Mouse (Mus musculus): ENCODE measurements around the gene Ndrg3. TPM values are rescaled to one million over a fixed set of nuclear protein-coding genes. Genes with fewer than 3 reads are reported as not detected.

Gene Ndrg3
- total and polyA plus RNA-seq, 3 experiments, result 14.3 to 139 (median 113) TPM

- DNase-seq (ENCODE audit: low spot score) (no peak), ATAC-seq (ENCODE audit: extremely low read depth, insufficient number of reproducible peaks, low FRiP score, poor library complexity, severe bottlenecking) (no peak)
- H3K27me3 ChIP-seq (ENCODE audit: insufficient read depth, low read length), result no peaks in the 10 kb centered on the region
- H3K9me3 ChIP-seq (replicated peaks), result no peaks in the 10 kb centered on the region
- H3K4me1 ChIP-seq (ENCODE audit: insufficient read depth, low read depth, low read length), result peaks cover 17% of the 10 kb centered on the region; the same call in 1 of the 2 replicates
- H3K36me3 ChIP-seq (replicated peaks), result peaks cover 87% of the 10 kb centered on the region
- no peak for TF ChIP-seq CTCF (IDR thresholded peaks at IDR 0.05; ENCODE audit: low read depth, low read length)
- TF ChIP-seq GATA1 (IDR thresholded peaks at IDR 0.05; ENCODE audit: borderline replicate concordance, low read length), result no peak
- no peak for TF ChIP-seq TAL1 (conservative IDR thresholded peaks at IDR 0.05; ENCODE audit: low read depth, low read length)
- no peak for TF ChIP-seq GATA2 (IDR thresholded peaks at IDR 0.05; ENCODE audit: borderline replicate concordance, low read depth, low read length)
- no peak for TF ChIP-seq POLR2AphosphoS5 (IDR thresholded peaks at IDR 0.05; ENCODE audit: insufficient replicate concordance, low read depth, low read length)
- no peak overlapping the region for H3K4me3 ChIP-seq (ENCODE audit: low read depth, low read length)
These were observed 21.6 kb downstream of the Ndrg3 start for GRCm38 (mm10) chr2:156970253-156970652.

GRCm38 (mm10) chr2:156968501-156968900, 23.4 kb downstream of the Ndrg3 start:
- Histone ChIP-seq H3K9me3 (replicated peaks) (no peaks in the 10 kb centered on the region), H3K4me3 (ENCODE audit: low read depth, low read length) (no peak overlapping the region), H3K4me1 (ENCODE audit: insufficient read depth, low read depth, low read length) (peaks cover 22% of the 10 kb centered on the region; the same call in 1 of the 2 replicates), H3K27me3 (ENCODE audit: insufficient read depth, low read length) (no peaks in the 10 kb centered on the region), H3K36me3 (replicated peaks) (peaks cover 90% of the 10 kb centered on the region)
- no peak for TF ChIP-seq GATA1 (IDR thresholded peaks at IDR 0.05; ENCODE audit: borderline replicate concordance, low read length)
- no peak for TF ChIP-seq CTCF (IDR thresholded peaks at IDR 0.05; ENCODE audit: low read depth, low read length)
- TF ChIP-seq POLR2AphosphoS5 (IDR thresholded peaks at IDR 0.05; ENCODE audit: insufficient replicate concordance, low read depth, low read length), result no peak
- no peak for TF ChIP-seq TAL1 (conservative IDR thresholded peaks at IDR 0.05; ENCODE audit: low read depth, low read length)
- no peak for TF ChIP-seq GATA2 (IDR thresholded peaks at IDR 0.05; ENCODE audit: borderline replicate concordance, low read depth, low read length)
- ATAC-seq (ENCODE audit: extremely low read depth, insufficient number of reproducible peaks, low FRiP score, poor library complexity, severe bottlenecking), result no peak
- no peak for DNase-seq (ENCODE audit: low spot score)

- H3K9me3 ChIP-seq (replicated peaks), result no peaks in the 10 kb centered on the region
- H3K4me3 ChIP-seq (ENCODE audit: low read depth, low read length), result no peak overlapping the region
- TF ChIP-seq GATA1 (IDR thresholded peaks at IDR 0.05; ENCODE audit: borderline replicate concordance, low read length), result no peak
- no peak for TF ChIP-seq TAL1 (conservative IDR thresholded peaks at IDR 0.05; ENCODE audit: low read depth, low read length)
- TF ChIP-seq GATA2 (IDR thresholded peaks at IDR 0.05; ENCODE audit: borderline replicate concordance, low read depth, low read length), result no peak
- no peak for TF ChIP-seq CTCF (IDR thresholded peaks at IDR 0.05; ENCODE audit: low read depth, low read length)
- TF ChIP-seq POLR2AphosphoS5 (IDR thresholded peaks at IDR 0.05; ENCODE audit: insufficient replicate concordance, low read depth, low read length), result no peak
- no peaks in the 10 kb centered on the region for H3K27me3 ChIP-seq (ENCODE audit: insufficient read depth, low read length)
- ATAC-seq (ENCODE audit: extremely low read depth, insufficient number of reproducible peaks, low FRiP score, poor library complexity, severe bottlenecking) (no peak), DNase-seq (ENCODE audit: low spot score) (no peak)
- peaks cover 84% of the 10 kb centered on the region for H3K36me3 ChIP-seq (replicated peaks)
- peaks cover 23% of the 10 kb centered on the region; the same call in 1 of the 2 replicates for H3K4me1 ChIP-seq (ENCODE audit: insufficient read depth, low read depth, low read length)
These were observed 24.5 kb downstream of the Ndrg3 start for GRCm38 (mm10) chr2:156967388-156967787.

GRCm38 (mm10) chr2:156963891-156964290, 28.0 kb downstream of the Ndrg3 start:
- no peaks in the 10 kb centered on the region for H3K9me3 ChIP-seq (replicated peaks)
- DNase-seq (ENCODE audit: low spot score) (no peak), ATAC-seq (ENCODE audit: extremely low read depth, insufficient number of reproducible peaks, low FRiP score, poor library complexity, severe bottlenecking) (no peak)
- H3K36me3 ChIP-seq (replicated peaks), result peaks cover 70% of the 10 kb centered on the region
- no peak overlapping the region for H3K4me3 ChIP-seq (ENCODE audit: low read depth, low read length)
- H3K27me3 ChIP-seq (ENCODE audit: insufficient read depth, low read length), result no peaks in the 10 kb centered on the region
- H3K4me1 ChIP-seq (ENCODE audit: insufficient read depth, low read depth, low read length), result peaks cover 33% of the 10 kb centered on the region
- TF ChIP-seq POLR2AphosphoS5 (IDR thresholded peaks at IDR 0.05; ENCODE audit: insufficient replicate concordance, low read depth, low read length), result no peak

- peak; percentile 11 for DNase-seq (ENCODE audit: low spot score)
- peaks cover 53% of the 10 kb centered on the region for H3K4me1 ChIP-seq (ENCODE audit: insufficient read depth, low read depth, low read length)
- ATAC-seq (ENCODE audit: extremely low read depth, insufficient number of reproducible peaks, low FRiP score, poor library complexity, severe bottlenecking), result no peak; the same call in 1 of the 2 replicates
These were observed 33.2 kb downstream of the Ndrg3 start for GRCm38 (mm10) chr2:156958496-156959252.

GRCm38 (mm10) chr2:156957035-156957434, 34.8 kb downstream of the Ndrg3 start:
- H3K36me3 ChIP-seq (replicated peaks), result peaks cover 73% of the 10 kb centered on the region
- peaks cover 50% of the 10 kb centered on the region for H3K4me1 ChIP-seq (ENCODE audit: insufficient read depth, low read depth, low read length)

More at GRCm38 (mm10) chr2:156958496-156959252, 33.2 kb downstream of the Ndrg3 start:
- Histone ChIP-seq H3K36me3 (replicated peaks) (peaks cover 67% of the 10 kb centered on the region), H3K9me3 (replicated peaks) (no peaks in the 10 kb centered on the region), H3K27me3 (ENCODE audit: insufficient read depth, low read length) (no peaks in the 10 kb centered on the region), H3K4me3 (ENCODE audit: low read depth, low read length) (peak overlapping the region; percentile 6; the same call in 1 of the 2 replicates)
- TF ChIP-seq GATA2 (IDR thresholded peaks at IDR 0.05; ENCODE audit: borderline replicate concordance, low read depth, low read length) (no peak), CTCF (IDR thresholded peaks at IDR 0.05; ENCODE audit: low read depth, low read length) (no peak), GATA1 (IDR thresholded peaks at IDR 0.05; ENCODE audit: borderline replicate concordance, low read length) (no peak), TAL1 (conservative IDR thresholded peaks at IDR 0.05; ENCODE audit: low read depth, low read length) (no peak), POLR2AphosphoS5 (IDR thresholded peaks at IDR 0.05; ENCODE audit: insufficient replicate concordance, low read depth, low read length) (no peak)

More at GRCm38 (mm10) chr2:156957035-156957434, 34.8 kb downstream of the Ndrg3 start:
- ATAC-seq (ENCODE audit: extremely low read depth, insufficient number of reproducible peaks, low FRiP score, poor library complexity, severe bottlenecking) (no peak), DNase-seq (ENCODE audit: low spot score) (no peak)
- no peaks in the 10 kb centered on the region for H3K27me3 ChIP-seq (ENCODE audit: insufficient read depth, low read length)
- no peaks in the 10 kb centered on the region for H3K9me3 ChIP-seq (replicated peaks)
- H3K4me3 ChIP-seq (ENCODE audit: low read depth, low read length), result no peak overlapping the region
- TF ChIP-seq GATA1 (IDR thresholded peaks at IDR 0.05; ENCODE audit: borderline replicate concordance, low read length), result no peak
- no peak for TF ChIP-seq TAL1 (conservative IDR thresholded peaks at IDR 0.05; ENCODE audit: low read depth, low read length)
- no peak for TF ChIP-seq POLR2AphosphoS5 (IDR thresholded peaks at IDR 0.05; ENCODE audit: insufficient replicate concordance, low read depth, low read length)
- TF ChIP-seq CTCF (IDR thresholded peaks at IDR 0.05; ENCODE audit: low read depth, low read length), result no peak
- no peak for TF ChIP-seq GATA2 (IDR thresholded peaks at IDR 0.05; ENCODE audit: borderline replicate concordance, low read depth, low read length)

Data from G1E (cell line).